Mouse (Mus musculus): ENCODE data around the gene Calcrl. TPM values are rescaled to one million over a fixed set of nuclear protein-coding genes. Genes with fewer than 3 reads are reported as not detected.

The Calcrl gene
- total RNA-seq, 1 experiment = 1.2 TPM

- H3K9me3 ChIP-seq (ENCODE audit: control insufficient read depth, insufficient read depth, low read depth, low read length) = no peaks in the 10 kb centered on the region
- no peak overlapping the region for H3K9ac ChIP-seq (ENCODE audit: insufficient read depth, low read depth, low read length, poor library complexity, severe bottlenecking)
- H3K4me1 ChIP-seq (ENCODE audit: control insufficient read depth in 2 of 2, insufficient read depth in 2 of 2, low read length in 2 of 2, poor library complexity in 1 of 2) = no peaks in the 10 kb centered on the region
- in situ Hi-C loops (cut with MboI; ENCODE audit: low sequenced_read_pairs in 2 of 2, unreplicated experiment in 2 of 2) = no loop called here
- TF ChIP-seq MAFK (IDR thresholded peaks at IDR 0.05; ENCODE audit: insufficient read depth, low read depth, low read length) = 0 out of 2 replicates have a peak, but pooled peaks have one; percentile 47
- no peak for TF ChIP-seq HCFC1 (IDR thresholded peaks at IDR 0.05; ENCODE audit: borderline replicate concordance, insufficient read depth, low read length)
- TF ChIP-seq ZNF384 (IDR thresholded peaks at IDR 0.05; ENCODE audit: low read depth, low read length) = peak; percentile 93
- no peak overlapping the region for H3K27ac ChIP-seq (ENCODE audit: insufficient read depth, low read depth, low read length, poor library complexity, severe bottlenecking)
- no peak overlapping the region for H3K4me3 ChIP-seq (ENCODE audit: insufficient read depth in 1 of 2, low read depth in 1 of 2, low read length in 2 of 2, poor library complexity in 1 of 2, severe bottlenecking in 1 of 2)
- H3K36me3 ChIP-seq (ENCODE audit: control insufficient read depth, insufficient read depth, low read length, poor library complexity, severe bottlenecking) = no peaks in the 10 kb centered on the region
- no peak for DNase-seq (ENCODE audit: low read depth, low spot score)
Observed at GRCm38 (mm10) chr2:84386563-84387393, 38.4 kb downstream of the Calcrl start.

DNA sequence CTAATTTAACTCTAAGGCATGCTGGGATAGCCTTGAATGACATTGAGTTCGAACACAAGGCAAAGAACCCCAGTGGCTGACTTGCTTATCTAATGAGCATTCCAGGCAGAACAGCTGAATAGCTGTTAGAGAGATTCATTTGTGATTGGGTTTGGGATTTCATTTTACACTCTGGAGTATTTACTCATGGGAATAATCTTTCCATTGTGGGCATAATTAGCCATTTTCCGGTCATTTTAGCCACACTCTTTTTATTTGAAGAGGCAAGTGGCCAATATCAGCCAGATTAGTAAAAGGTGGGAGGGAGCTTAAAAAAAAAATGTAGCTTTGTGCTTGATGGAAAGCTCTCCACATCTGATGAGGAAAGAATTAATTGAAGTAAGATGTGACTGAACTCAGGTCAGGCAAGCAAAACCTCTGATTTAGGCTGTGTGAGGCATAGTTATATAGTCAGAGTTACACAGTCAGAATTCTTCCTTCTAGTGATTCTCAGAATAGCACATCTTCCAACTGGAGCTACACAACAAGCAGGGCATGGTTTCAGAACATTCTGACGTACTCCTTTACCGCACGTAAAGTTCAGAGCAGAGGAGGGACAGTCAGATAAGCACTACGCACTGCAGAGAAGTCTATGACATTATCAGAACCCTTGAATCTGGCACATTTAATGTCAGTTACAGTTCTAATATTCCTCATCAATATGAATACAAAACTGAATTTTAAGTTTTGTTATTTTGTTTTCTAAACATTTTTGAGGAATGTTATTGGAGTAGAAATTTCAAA is 40.1 kb downstream of the Calcrl start:
- DNase-seq (ENCODE audit: low read depth, low spot score) = no peak
- H3K4me3 ChIP-seq (ENCODE audit: insufficient read depth in 1 of 2, low read depth in 1 of 2, low read length in 2 of 2, poor library complexity in 1 of 2, severe bottlenecking in 1 of 2) = no peak overlapping the region
- H3K27ac ChIP-seq (ENCODE audit: insufficient read depth, low read depth, low read length, poor library complexity, severe bottlenecking) = no peak overlapping the region
- H3K9ac ChIP-seq (ENCODE audit: insufficient read depth, low read depth, low read length, poor library complexity, severe bottlenecking) = no peak overlapping the region
- TF ChIP-seq ZC3H11A (IDR thresholded peaks at IDR 0.05; ENCODE audit: borderline replicate concordance, low read depth, low read length) (no peak), HCFC1 (IDR thresholded peaks at IDR 0.05; ENCODE audit: borderline replicate concordance, insufficient read depth, low read length) (no peak), CHD2 (IDR thresholded peaks at IDR 0.05; ENCODE audit: low read depth, low read length) (no peak), ZNF384 (IDR thresholded peaks at IDR 0.05; ENCODE audit: low read depth, low read length) (no peak), MAFK (IDR thresholded peaks at IDR 0.05; ENCODE audit: insufficient read depth, low read depth, low read length) (no peak)
- no peaks in the 10 kb centered on the region for H3K4me1 ChIP-seq (ENCODE audit: control insufficient read depth in 2 of 2, insufficient read depth in 2 of 2, low read length in 2 of 2, poor library complexity in 1 of 2)
- H3K9me3 ChIP-seq (ENCODE audit: control insufficient read depth, insufficient read depth, low read depth, low read length) = no peaks in the 10 kb centered on the region
- in situ Hi-C loops (cut with MboI; ENCODE audit: low sequenced_read_pairs in 2 of 2, unreplicated experiment in 2 of 2) = no loop called here
- no peaks in the 10 kb centered on the region for H3K36me3 ChIP-seq (ENCODE audit: control insufficient read depth, insufficient read depth, low read length, poor library complexity, severe bottlenecking)

DNA sequence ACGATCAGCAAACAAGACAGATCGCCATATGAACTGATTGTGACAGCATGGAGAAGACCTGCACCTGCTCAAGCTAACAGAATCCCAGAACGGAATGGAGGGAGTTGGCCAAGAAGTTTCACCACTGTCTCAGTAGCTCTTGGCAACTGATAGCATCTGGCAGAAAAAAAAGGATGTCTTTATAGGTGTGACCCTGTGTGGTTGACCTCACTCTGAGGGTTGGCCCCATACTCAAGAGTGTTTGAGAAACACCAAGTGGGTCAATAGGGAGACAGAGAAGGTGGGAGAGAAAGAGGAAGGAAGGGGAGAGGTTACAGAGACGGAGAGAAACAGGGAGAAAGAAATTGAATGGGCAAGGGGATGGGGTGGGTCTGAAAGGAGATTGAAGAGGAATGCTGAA is 41.4 kb downstream of the Calcrl start:
- Histone ChIP-seq H3K4me1 (ENCODE audit: control insufficient read depth in 2 of 2, insufficient read depth in 2 of 2, low read length in 2 of 2, poor library complexity in 1 of 2) (no peaks in the 10 kb centered on the region), H3K27ac (ENCODE audit: insufficient read depth, low read depth, low read length, poor library complexity, severe bottlenecking) (no peak overlapping the region), H3K36me3 (ENCODE audit: control insufficient read depth, insufficient read depth, low read length, poor library complexity, severe bottlenecking) (no peaks in the 10 kb centered on the region), H3K9ac (ENCODE audit: insufficient read depth, low read depth, low read length, poor library complexity, severe bottlenecking) (no peak overlapping the region), H3K4me3 (ENCODE audit: insufficient read depth in 1 of 2, low read depth in 1 of 2, low read length in 2 of 2, poor library complexity in 1 of 2, severe bottlenecking in 1 of 2) (no peak overlapping the region), H3K9me3 (ENCODE audit: control insufficient read depth, insufficient read depth, low read depth, low read length) (no peaks in the 10 kb centered on the region)
- in situ Hi-C loops (cut with MboI; ENCODE audit: low sequenced_read_pairs in 2 of 2, unreplicated experiment in 2 of 2) = no loop called here
- TF ChIP-seq MAFK (IDR thresholded peaks at IDR 0.05; ENCODE audit: insufficient read depth, low read depth, low read length) (no peak), CHD2 (IDR thresholded peaks at IDR 0.05; ENCODE audit: low read depth, low read length) (no peak), HCFC1 (IDR thresholded peaks at IDR 0.05; ENCODE audit: borderline replicate concordance, insufficient read depth, low read length) (no peak), ZNF384 (IDR thresholded peaks at IDR 0.05; ENCODE audit: low read depth, low read length) (no peak), ZC3H11A (IDR thresholded peaks at IDR 0.05; ENCODE audit: borderline replicate concordance, low read depth, low read length) (no peak)
- DNase-seq (ENCODE audit: low read depth, low spot score) = no peak

DNA sequence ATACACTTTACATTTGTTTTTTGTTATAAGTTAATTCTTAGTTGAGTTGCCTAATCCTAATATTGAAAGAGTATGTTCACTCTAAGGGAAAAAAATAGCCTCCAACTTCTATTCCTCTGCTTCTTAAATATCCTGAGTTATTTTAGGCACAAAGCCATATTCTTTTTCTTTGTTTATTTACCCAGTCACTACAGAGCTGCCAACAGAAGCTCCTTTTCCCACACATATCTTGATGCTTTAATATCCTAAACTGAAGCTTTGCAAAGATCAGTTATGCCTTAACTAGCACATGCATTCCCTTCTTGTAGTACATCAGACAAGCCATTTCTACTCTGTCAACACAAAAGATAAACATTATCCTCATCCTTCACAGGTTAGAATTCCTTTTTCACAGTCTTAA is 42.7 kb downstream of the Calcrl start:
- in situ Hi-C loops (cut with MboI; ENCODE audit: low sequenced_read_pairs in 2 of 2, unreplicated experiment in 2 of 2) = no loop called here
- no peak overlapping the region for H3K9ac ChIP-seq (ENCODE audit: insufficient read depth, low read depth, low read length, poor library complexity, severe bottlenecking)
- no peak overlapping the region for H3K27ac ChIP-seq (ENCODE audit: insufficient read depth, low read depth, low read length, poor library complexity, severe bottlenecking)
- H3K4me1 ChIP-seq (ENCODE audit: control insufficient read depth in 2 of 2, insufficient read depth in 2 of 2, low read length in 2 of 2, poor library complexity in 1 of 2) = no peaks in the 10 kb centered on the region
- no peaks in the 10 kb centered on the region for H3K9me3 ChIP-seq (ENCODE audit: control insufficient read depth, insufficient read depth, low read depth, low read length)
- no peak for DNase-seq (ENCODE audit: low read depth, low spot score)
- no peak overlapping the region for H3K4me3 ChIP-seq (ENCODE audit: insufficient read depth in 1 of 2, low read depth in 1 of 2, low read length in 2 of 2, poor library complexity in 1 of 2, severe bottlenecking in 1 of 2)
- TF ChIP-seq MAFK (IDR thresholded peaks at IDR 0.05; ENCODE audit: insufficient read depth, low read depth, low read length) = no peak
- no peak for TF ChIP-seq ZC3H11A (IDR thresholded peaks at IDR 0.05; ENCODE audit: borderline replicate concordance, low read depth, low read length)
- TF ChIP-seq CHD2 (IDR thresholded peaks at IDR 0.05; ENCODE audit: low read depth, low read length) = no peak
- TF ChIP-seq ZNF384 (IDR thresholded peaks at IDR 0.05; ENCODE audit: low read depth, low read length) = no peak
- no peaks in the 10 kb centered on the region for H3K36me3 ChIP-seq (ENCODE audit: control insufficient read depth, insufficient read depth, low read length, poor library complexity, severe bottlenecking)
